Mouse (Mus musculus): ENCODE measurements around the gene Rpl7l1. TPM values are rescaled to one million over a fixed set of nuclear protein-coding genes. Genes with fewer than 3 reads are reported as not detected.

Gene Rpl7l1
- polyA plus RNA-seq, 1 experiment = 51.1 TPM

GRCm38 (mm10) chr17:46735287-46735686 lies 47.2 kb downstream of the Rpl7l1 start:
- no peak overlapping the region for H3K4me3 ChIP-seq (ENCODE audit: insufficient read depth, low read depth, low read length)
- no peaks in the 10 kb centered on the region for H3K4me1 ChIP-seq (ENCODE audit: control insufficient read depth, insufficient read depth, insufficient read length, low read length)
- no peak overlapping the region for H3K27ac ChIP-seq (replicated peaks; ENCODE audit: low read depth, low read length)

GRCm38 (mm10) chr17:46734055-46734454 lies 48.4 kb downstream of the Rpl7l1 start:
- H3K4me1 ChIP-seq (ENCODE audit: control insufficient read depth, insufficient read depth, insufficient read length, low read length) = no peaks in the 10 kb centered on the region
- H3K27ac ChIP-seq (replicated peaks; ENCODE audit: low read depth, low read length) = no peak overlapping the region
- H3K4me3 ChIP-seq (ENCODE audit: insufficient read depth, low read depth, low read length) = no peak overlapping the region

GRCm38 (mm10) chr17:46728904-46729318 lies 53.6 kb downstream of the Rpl7l1 start, which contains the start of gene Gnmt:
Gnmt (minus strand) TSS chr17:46729168.
- no peak within 1 kb of the TSS for H3K27ac ChIP-seq (replicated peaks; ENCODE audit: low read depth, low read length)
- H3K4me3 ChIP-seq (ENCODE audit: insufficient read depth, low read depth, low read length) = no peak within 1 kb of the TSS
- no peaks in the 10 kb centered on the region; the same call in 1 of the 2 replicates for H3K4me1 ChIP-seq (ENCODE audit: control insufficient read depth, insufficient read depth, insufficient read length, low read length)

- Histone ChIP-seq H3K4me3 (ENCODE audit: insufficient read depth, low read depth, low read length) (no peak overlapping the region), H3K27ac (replicated peaks; ENCODE audit: low read depth, low read length) (no peak overlapping the region), H3K4me1 (ENCODE audit: control insufficient read depth, insufficient read depth, insufficient read length, low read length) (no peaks in the 10 kb centered on the region; the same call in 1 of the 2 replicates)
These were observed 54.0 kb downstream of the Rpl7l1 start for GRCm38 (mm10) chr17:46728496-46728895.

GRCm38 (mm10) chr17:46728021-46728420 lies 54.5 kb downstream of the Rpl7l1 start:
- Histone ChIP-seq H3K4me3 (ENCODE audit: insufficient read depth, low read depth, low read length) (no peak overlapping the region), H3K4me1 (ENCODE audit: control insufficient read depth, insufficient read depth, insufficient read length, low read length) (no peaks in the 10 kb centered on the region; the same call in 1 of the 2 replicates), H3K27ac (replicated peaks; ENCODE audit: low read depth, low read length) (no peak overlapping the region)

GRCm38 (mm10) chr17:46727271-46727670 lies 55.2 kb downstream of the Rpl7l1 start:
- Histone ChIP-seq H3K4me3 (ENCODE audit: insufficient read depth, low read depth, low read length) (no peak overlapping the region), H3K27ac (replicated peaks; ENCODE audit: low read depth, low read length) (no peak overlapping the region), H3K4me1 (ENCODE audit: control insufficient read depth, insufficient read depth, insufficient read length, low read length) (peaks cover under 1% of the 10 kb centered on the region; the same call in 1 of the 2 replicates)

GRCm38 (mm10) chr17:46725731-46726645 lies 56.5 kb downstream of the Rpl7l1 start:
- Histone ChIP-seq H3K4me3 (ENCODE audit: insufficient read depth, low read depth, low read length) (no peak overlapping the region), H3K27ac (replicated peaks; ENCODE audit: low read depth, low read length) (no peak overlapping the region), H3K4me1 (ENCODE audit: control insufficient read depth, insufficient read depth, insufficient read length, low read length) (peaks cover 4% of the 10 kb centered on the region; the same call in 1 of the 2 replicates)

- H3K4me3 ChIP-seq (ENCODE audit: insufficient read depth, low read depth, low read length) = no peak overlapping the region
- H3K27ac ChIP-seq (replicated peaks; ENCODE audit: low read depth, low read length) = no peak overlapping the region
- peaks cover 4% of the 10 kb centered on the region; the same call in 1 of the 2 replicates for H3K4me1 ChIP-seq (ENCODE audit: control insufficient read depth, insufficient read depth, insufficient read length, low read length)
These were observed 57.2 kb downstream of the Rpl7l1 start for GRCm38 (mm10) chr17:46725273-46725672.

- Histone ChIP-seq H3K27ac (replicated peaks; ENCODE audit: low read depth, low read length) (no peak overlapping the region), H3K4me1 (ENCODE audit: control insufficient read depth, insufficient read depth, insufficient read length, low read length) (peaks cover 4% of the 10 kb centered on the region; the same call in 1 of the 2 replicates)
These were observed 57.9 kb downstream of the Rpl7l1 start for GRCm38 (mm10) chr17:46724477-46725084.

More at GRCm38 (mm10) chr17:46724477-46725084, 57.9 kb downstream of the Rpl7l1 start:
- H3K4me3 ChIP-seq (ENCODE audit: insufficient read depth, low read depth, low read length) = no peak overlapping the region

Other genes starting within 250 kb of the Rpl7l1 start
- gene Cul9, start 236.3 kb downstream of the Rpl7l1 start, polyA plus RNA-seq (2012; ENCODE audit: insufficient read depth, insufficient read length, missing spikeins) = 11.6 and 14.5 TPM in 2 replicates
- gene Srf, start 226.5 kb downstream of the Rpl7l1 start, polyA plus RNA-seq (2012; ENCODE audit: insufficient read depth, insufficient read length, missing spikeins) = 17.6 and 19.1 TPM in 2 replicates
- 0.42 TPM in 1 of 2 replicates, not detected in the other for gene Ptk7, start 153.2 kb downstream of the Rpl7l1 start, polyA plus RNA-seq (2012; ENCODE audit: insufficient read depth, insufficient read length, missing spikeins)
- gene Klc4, start 136.7 kb downstream of the Rpl7l1 start, polyA plus RNA-seq (2012; ENCODE audit: insufficient read depth, insufficient read length, missing spikeins) = 15.7 and 15.9 TPM in 2 replicates
- 118 and 151 TPM in 2 replicates for gene Mrpl2, start 136.4 kb downstream of the Rpl7l1 start, polyA plus RNA-seq (2012; ENCODE audit: insufficient read depth, insufficient read length, missing spikeins)
- gene Cul7, start 132.3 kb downstream of the Rpl7l1 start, polyA plus RNA-seq (2012; ENCODE audit: insufficient read depth, insufficient read length, missing spikeins) = 8.9 and 13.8 TPM in 2 replicates
- gene Rrp36, start 108.3 kb downstream of the Rpl7l1 start, polyA plus RNA-seq (2012; ENCODE audit: insufficient read depth, insufficient read length, missing spikeins) = 19.7 and 20.6 TPM in 2 replicates
- gene Mea1, start 103.9 kb downstream of the Rpl7l1 start, polyA plus RNA-seq (2012; ENCODE audit: insufficient read depth, insufficient read length, missing spikeins) = 121 and 148 TPM in 2 replicates
- 24.2 and 24.8 TPM in 2 replicates for gene Klhdc3, start 101.8 kb downstream of the Rpl7l1 start, polyA plus RNA-seq (2012; ENCODE audit: insufficient read depth, insufficient read length, missing spikeins)
- 33.3 and 37.8 TPM in 2 replicates for gene Ppp2r5d, start 77.6 kb downstream of the Rpl7l1 start, polyA plus RNA-seq (2012; ENCODE audit: insufficient read depth, insufficient read length, missing spikeins)
- 42.3 and 56.0 TPM in 2 replicates for gene Pex6, start 71.2 kb downstream of the Rpl7l1 start, polyA plus RNA-seq (2012; ENCODE audit: insufficient read depth, insufficient read length, missing spikeins)
- 4.0 TPM in 1 of 2 replicates, not detected in the other for gene Gnmt, start 53.5 kb downstream of the Rpl7l1 start, polyA plus RNA-seq (2012; ENCODE audit: insufficient read depth, insufficient read length, missing spikeins)
- 14.2 and 16.3 TPM in 2 replicates for gene Cnpy3, start 30.5 kb downstream of the Rpl7l1 start, polyA plus RNA-seq (2012; ENCODE audit: insufficient read depth, insufficient read length, missing spikeins)
- gene Ptcra, start 19.0 kb downstream of the Rpl7l1 start, polyA plus RNA-seq (2012; ENCODE audit: insufficient read depth, insufficient read length, missing spikeins) = not detected in 2 replicates
- 62.8 and 70.6 TPM in 2 replicates for gene 2310039H08Rik, start 10.0 kb downstream of the Rpl7l1 start, polyA plus RNA-seq (2012; ENCODE audit: insufficient read depth, insufficient read length, missing spikeins)
- gene Bicral, start 75.8 kb upstream of the Rpl7l1 start, polyA plus RNA-seq (2012; ENCODE audit: insufficient read depth, insufficient read length, missing spikeins) = 5.3 and 9.8 TPM in 2 replicates
- 10.1 TPM in 2 replicates for gene Tbcc, start 108.0 kb upstream of the Rpl7l1 start, polyA plus RNA-seq (2012; ENCODE audit: insufficient read depth, insufficient read length, missing spikeins)
- gene Prph2, start 127.8 kb upstream of the Rpl7l1 start, polyA plus RNA-seq (2012; ENCODE audit: insufficient read depth, insufficient read length, missing spikeins) = not detected in 2 replicates
- gene Ubr2, start 227.9 kb upstream of the Rpl7l1 start, polyA plus RNA-seq (2012; ENCODE audit: insufficient read depth, insufficient read length, missing spikeins) = 17.1 and 17.2 TPM in 2 replicates

Measured in brown adipose tissue, adult 24 weeks (tissue).